Mouse (Mus musculus): Measurements from ENCODE around the gene Calr.

Calr gene

GRCm38 (mm10) chr8:84814240-84814554 lies 32.5 kb downstream of the Calr start:
- no peak for DNase-seq

- no peak for DNase-seq
These were observed 32.9 kb downstream of the Calr start for GRCm38 (mm10) chr8:84813830-84814229.

GRCm38 (mm10) chr8:84813059-84813458 lies 33.7 kb downstream of the Calr start:
- DNase-seq, result peak; percentile 80

GRCm38 (mm10) chr8:84811303-84811702 lies 35.4 kb downstream of the Calr start:
- peak; percentile 50 for DNase-seq

GRCm38 (mm10) chr8:84810896-84811295 lies 35.8 kb downstream of the Calr start:
- DNase-seq, result peak; percentile 94

- no peak for DNase-seq
These were observed 36.8 kb downstream of the Calr start for GRCm38 (mm10) chr8:84809941-84810280.

GRCm38 (mm10) chr8:84809109-84809940 lies 37.4 kb downstream of the Calr start:
- DNase-seq, result no peak

- no peak for DNase-seq
These were observed 40.7 kb downstream of the Calr start for GRCm38 (mm10) chr8:84806031-84806430.

GRCm38 (mm10) chr8:84799999-84800831 lies 46.5 kb downstream of the Calr start, which contains the start of gene Nfix:
Gene Nfix, minus strand, starts transcription at chr8:84800344.
- peak; percentile 80 for DNase-seq

- DNase-seq, result peak; percentile 75
These were observed 47.4 kb downstream of the Calr start for GRCm38 (mm10) chr8:84799136-84799931.

GRCm38 (mm10) chr8:84798446-84799135 lies 48.1 kb downstream of the Calr start:
- DNase-seq, result peak; percentile 59

GRCm38 (mm10) chr8:84797971-84798370 lies 48.8 kb downstream of the Calr start:
- peak; percentile 60 for DNase-seq

- DNase-seq, result peak; percentile 53
These were observed 49.4 kb downstream of the Calr start for GRCm38 (mm10) chr8:84797256-84797797.

GRCm38 (mm10) chr8:84794486-84794885 lies 52.2 kb downstream of the Calr start:
- DNase-seq, result peak; percentile 84

- peak; percentile 89 for DNase-seq
These were observed 52.8 kb downstream of the Calr start for GRCm38 (mm10) chr8:84793791-84794485.

GRCm38 (mm10) chr8:84793134-84793533 lies 53.6 kb downstream of the Calr start:
- DNase-seq, result peak; percentile 73

GRCm38 (mm10) chr8:84792429-84792947 lies 54.2 kb downstream of the Calr start:
- peak; percentile 44 for DNase-seq
